Mouse (Mus musculus): Measurements from ENCODE around the gene Casz1.

The Casz1 gene

DNA sequence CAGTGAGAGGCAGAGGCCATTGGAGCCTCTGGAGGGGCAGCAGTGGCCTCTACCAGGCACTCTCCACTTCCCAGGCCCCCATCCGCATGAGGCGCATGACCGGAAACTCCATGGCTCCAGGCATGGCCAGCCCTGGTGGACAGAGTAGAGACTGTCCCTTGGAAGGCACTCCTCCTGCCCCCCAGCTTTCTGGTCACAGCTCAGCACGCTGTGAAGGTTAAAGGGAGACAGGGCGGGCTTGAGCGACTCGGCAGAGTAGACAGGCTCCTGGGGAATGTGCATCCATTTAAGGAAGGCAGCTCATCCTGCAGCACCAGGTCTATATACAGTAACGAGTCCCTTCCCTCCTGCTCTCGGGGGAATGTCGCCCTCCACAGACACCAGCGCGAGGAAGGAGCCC, 155.8 kb downstream of the Casz1 start:
- in situ Hi-C loops (cut with MboI; ENCODE audit: unreplicated experiment in 2 of 2) = no loop called here

DNA sequence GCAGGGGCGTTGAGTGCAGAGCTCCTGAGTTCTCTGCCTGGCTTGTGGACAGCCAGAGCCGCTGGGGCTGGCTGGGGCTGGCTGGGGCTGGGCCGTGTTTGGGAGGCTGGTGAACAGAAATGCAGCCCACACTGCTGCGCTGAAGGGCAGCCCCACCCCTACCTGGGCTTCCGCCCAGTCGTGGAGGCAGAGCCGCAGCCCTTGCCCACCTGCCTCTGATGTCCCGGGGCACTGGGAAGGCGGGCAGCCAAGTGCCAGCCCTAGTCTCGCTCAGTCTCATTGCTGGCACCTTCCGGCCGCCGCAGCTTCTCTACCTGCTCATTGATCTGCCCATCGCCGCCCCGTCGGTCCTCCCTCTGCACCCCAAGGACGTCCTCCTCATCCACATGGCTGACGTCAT, 156.9 kb downstream of the Casz1 start:
- in situ Hi-C loops (cut with MboI; ENCODE audit: unreplicated experiment in 2 of 2) = no loop called here

DNA sequence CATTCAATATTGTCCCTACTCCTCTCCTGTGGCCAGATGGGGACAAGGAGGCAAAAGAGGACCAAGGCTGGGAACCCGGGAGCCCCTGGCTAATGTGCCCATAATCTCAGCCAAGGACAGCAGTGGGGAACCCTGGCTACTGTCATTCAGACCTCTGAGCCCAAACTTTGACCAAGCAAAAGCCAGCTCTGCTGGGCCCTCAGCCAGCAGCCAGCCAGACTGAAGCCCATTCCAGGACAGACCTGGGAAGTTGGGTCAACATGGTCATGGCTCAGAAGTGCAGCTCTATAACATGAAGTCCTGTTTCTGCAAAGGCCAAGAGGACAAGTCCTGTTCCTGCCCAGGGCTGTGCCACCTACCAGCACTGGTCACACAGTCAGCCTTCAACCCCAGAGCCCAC, 157.9 kb downstream of the Casz1 start:
- in situ Hi-C loops (cut with MboI; ENCODE audit: unreplicated experiment in 2 of 2) = no loop called here

DNA sequence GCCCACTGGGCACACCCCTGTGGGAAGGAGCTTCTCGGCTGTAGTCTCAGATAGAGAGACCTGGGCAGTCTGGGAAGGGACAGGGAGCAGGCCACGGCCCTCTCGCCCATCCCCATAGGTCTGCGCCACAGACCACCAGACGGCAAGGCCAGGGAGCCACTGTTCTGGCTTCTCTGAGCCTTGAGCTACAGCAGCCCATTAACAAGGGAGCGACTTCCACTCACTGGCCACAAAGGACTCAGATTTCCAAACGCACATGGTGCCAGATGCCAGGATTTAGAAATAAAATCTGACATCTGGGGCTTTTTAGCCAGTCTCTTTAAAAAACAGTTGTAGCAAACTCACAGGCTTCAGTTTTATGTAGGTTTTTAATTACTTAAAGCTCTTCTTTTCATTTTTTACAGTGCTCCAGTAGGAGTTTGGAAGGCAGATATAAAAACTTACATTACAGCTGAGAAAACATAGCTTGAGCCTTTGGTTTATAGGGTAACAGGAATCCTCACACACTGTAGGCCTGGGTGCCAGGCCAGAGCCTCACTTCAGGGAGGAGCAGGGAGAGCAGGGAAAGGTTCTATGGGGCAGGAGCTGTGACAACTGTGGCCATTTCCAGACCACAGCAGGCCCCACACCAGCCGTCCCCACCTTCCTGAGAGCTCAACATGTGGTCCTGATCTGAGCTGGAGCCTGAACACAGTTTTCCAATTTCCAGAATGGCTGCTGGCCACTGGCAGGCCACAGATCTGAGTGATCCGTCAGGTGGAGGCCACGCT, 160.5 kb downstream of the Casz1 start:
- in situ Hi-C loops (cut with MboI; ENCODE audit: unreplicated experiment in 2 of 2) = no loop called here

DNA sequence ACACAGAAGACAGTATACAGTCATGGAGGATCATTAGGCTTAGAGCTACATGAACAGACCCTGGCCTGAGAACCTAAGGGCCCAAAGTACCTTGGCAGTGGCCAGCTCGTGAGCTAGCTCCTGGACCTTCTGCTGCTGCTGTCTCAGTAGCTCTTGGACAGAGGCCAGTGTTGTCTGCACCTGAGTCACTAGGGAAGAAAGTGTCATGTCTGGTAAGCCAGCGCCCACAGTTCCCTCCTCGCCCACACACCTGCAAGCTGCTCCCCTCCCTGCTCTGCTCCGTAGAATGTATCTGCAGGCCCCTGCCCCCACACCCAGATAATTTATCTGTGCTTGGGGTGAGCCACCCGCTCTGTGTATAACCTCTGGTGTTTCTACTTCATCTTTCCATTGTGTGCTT, 161.9 kb downstream of the Casz1 start:
- in situ Hi-C loops (cut with MboI; ENCODE audit: unreplicated experiment in 2 of 2) = no loop called here

DNA sequence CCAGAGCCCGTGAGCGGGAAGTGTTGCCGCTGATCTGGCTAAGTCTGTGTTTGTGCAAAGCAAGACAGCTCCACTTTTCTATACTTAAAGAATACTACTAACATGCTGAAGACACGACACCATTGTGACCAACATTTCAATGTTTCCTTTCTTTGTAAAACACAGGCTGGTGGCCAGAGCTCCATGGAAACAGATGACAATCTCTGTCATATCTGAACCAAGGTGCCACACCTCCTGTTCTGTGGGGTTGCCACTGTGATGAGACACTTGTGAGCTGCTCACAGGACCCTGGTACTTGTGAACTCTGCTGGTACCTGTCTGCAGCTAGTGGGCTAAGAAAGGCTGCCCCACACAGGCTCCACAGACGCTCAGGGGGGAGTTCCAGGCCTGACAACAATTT, 164.6 kb downstream of the Casz1 start:
- in situ Hi-C loops (cut with MboI; ENCODE audit: unreplicated experiment in 2 of 2) = no loop called here

DNA sequence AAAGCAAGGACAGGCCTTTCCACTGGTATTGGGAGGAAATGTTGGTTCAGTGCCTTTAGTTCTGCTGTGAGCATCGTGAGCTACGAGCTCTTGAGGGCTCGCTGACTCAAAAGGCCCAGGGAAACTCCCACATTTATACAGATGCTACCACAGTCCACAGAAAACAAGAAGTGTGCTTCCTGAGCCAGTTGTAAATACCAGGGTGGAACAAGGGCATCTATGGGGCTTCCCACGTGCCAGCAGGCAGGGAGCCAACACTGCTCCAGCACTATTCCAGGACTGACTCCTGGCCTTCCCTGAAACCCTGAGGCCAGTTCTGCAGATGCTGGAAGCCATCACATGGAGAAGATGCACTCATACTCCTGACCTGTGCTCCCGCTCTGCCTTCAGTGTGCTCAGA, 165.4 kb downstream of the Casz1 start:
- in situ Hi-C loops (cut with MboI; ENCODE audit: unreplicated experiment in 2 of 2) = no loop called here

DNA sequence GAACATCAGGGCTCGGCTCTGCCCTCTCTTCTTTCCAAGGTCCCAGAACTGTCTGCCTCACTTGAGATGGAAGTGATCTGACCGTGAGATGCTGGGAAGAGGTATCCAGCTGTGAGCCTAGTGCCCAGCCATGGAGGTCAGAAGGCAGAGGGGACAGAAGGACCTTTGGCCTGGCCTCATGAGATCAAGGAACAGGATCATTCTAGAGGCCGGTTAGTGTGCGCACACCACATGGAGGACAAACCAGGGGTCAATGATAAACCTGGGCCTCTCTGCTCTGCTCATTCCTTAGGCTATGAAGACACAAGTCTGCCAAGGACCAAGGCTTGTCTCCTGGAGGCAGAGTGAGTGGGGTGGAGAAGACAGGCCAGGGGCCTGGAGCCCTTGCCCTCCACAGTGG, 166.5 kb downstream of the Casz1 start:
- in situ Hi-C loops (cut with MboI; ENCODE audit: unreplicated experiment in 2 of 2) = no loop called here

DNA sequence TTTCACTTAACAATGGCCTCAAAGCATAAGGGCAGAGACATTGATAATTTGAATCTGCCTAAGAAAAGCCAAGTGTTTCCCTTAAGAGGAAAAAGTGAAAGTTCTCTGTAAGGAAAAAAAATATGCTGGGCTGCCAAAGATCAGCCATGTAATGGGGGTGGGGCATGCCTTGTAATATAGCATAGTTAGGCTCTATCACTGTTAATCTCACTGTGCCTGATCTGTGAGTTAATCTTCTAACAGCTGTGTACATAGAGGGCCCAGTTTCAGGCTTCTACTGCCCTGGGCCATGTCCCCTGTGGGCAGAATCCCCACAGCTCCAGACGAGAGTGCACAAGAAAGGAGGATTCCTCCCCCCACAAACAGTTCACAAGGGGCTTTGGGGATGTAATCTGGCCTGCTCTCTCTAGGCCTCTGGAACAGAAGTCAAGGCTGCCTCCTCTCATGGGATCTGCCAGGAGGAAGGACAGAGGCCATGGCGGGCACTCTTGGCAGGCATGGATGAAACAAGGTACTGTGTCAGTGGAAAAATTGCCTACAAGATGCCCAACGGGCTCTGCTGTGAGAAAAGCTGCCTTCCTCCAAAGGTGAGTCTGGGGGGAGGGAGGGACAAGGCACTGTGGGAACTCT, 167.5 kb downstream of the Casz1 start:
- in situ Hi-C loops (cut with MboI; ENCODE audit: unreplicated experiment in 2 of 2) = no loop called here

DNA sequence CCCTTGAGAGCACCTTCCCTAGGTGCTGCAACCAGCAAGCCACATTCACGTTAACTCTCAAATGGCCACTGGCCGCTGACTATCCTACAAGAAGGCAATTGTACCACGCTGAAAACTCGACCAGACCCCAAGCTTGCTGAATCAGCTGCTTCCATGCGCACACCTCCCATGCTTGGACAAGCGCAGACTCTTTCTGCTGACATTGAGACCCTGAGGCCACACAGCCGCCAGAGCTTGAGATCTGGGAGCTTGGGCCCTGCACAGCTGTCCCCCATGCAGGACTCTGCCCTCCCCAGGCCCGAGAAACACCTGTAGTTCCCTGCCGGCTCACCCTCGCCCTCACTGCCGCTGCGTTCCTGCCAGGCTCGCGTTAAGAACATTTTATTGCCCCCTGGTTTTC, 168.5 kb downstream of the Casz1 start:
- in situ Hi-C loops (cut with MboI; ENCODE audit: unreplicated experiment in 2 of 2) = no loop called here

DNA sequence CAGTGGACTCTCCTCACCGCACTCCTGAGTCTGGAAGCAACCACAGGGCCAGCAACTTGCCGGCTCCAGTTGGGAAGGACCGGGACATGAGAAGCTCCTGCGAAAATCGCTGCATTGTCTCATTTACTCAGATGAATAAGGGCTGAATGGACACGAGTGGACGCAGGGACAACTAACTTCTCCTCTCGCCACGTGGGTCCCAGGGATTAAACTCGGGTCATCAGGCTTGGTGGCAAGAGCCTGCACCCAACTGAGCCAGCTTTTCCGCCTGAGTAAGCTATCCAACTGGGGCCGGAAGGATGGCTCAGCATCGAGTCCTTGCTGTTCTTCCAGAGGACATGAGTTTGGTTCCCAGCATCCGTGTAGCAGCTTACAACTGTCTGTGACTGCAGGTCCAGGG, 169.2 kb downstream of the Casz1 start:
- in situ Hi-C loops (cut with MboI; ENCODE audit: unreplicated experiment in 2 of 2) = no loop called here

DNA sequence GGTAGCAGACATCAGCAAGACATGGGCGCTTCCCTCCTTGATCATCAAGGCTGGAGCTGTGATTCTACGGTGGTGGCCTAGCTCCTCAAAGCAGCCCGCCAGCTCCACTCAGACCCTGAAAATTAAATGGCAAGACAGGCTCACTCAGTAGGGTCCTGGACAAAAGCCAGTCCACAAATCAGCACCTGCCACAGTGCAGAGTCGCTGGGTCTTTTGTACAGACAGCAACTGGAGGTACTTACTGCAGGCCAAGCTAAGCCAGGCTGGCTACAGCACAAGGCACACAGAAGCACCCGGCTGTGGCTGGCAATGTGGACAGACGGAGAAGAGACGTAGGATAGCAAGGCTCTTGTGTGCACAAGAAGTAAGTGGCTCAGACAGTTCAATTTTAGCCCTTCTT, 170.6 kb downstream of the Casz1 start:
- in situ Hi-C loops (cut with MboI; ENCODE audit: unreplicated experiment in 2 of 2) = no loop called here

DNA sequence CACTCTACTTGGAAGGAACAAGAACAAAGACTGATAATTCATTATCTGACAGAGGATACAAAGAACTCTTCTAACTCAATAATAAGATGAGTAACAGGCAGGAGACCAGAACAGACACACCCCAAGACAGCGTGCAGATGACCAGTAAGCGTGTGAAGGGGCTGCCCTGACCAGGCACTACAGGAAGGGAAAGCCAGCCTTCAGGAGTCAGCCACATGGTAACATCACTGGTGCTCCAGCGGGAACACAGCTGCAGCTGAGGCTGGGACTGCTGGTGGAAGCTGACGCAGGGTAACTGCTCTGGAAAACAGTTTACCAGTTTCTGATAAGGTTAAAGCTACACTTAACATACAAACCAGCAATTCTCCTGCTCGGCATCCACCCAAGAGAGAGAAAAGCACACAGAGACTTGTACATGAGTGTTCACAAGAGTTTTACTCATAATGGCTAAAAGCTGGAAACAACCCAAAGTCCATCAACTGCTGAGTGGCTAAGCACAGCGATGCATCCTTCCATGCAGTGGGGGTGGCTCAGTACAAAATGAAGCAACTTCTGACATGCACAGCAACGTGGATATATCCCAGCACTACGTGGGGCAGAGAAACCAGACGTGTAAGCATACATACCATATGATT, 174.1 kb downstream of the Casz1 start:
- in situ Hi-C loops (cut with MboI; ENCODE audit: unreplicated experiment in 2 of 2) = no loop called here

DNA sequence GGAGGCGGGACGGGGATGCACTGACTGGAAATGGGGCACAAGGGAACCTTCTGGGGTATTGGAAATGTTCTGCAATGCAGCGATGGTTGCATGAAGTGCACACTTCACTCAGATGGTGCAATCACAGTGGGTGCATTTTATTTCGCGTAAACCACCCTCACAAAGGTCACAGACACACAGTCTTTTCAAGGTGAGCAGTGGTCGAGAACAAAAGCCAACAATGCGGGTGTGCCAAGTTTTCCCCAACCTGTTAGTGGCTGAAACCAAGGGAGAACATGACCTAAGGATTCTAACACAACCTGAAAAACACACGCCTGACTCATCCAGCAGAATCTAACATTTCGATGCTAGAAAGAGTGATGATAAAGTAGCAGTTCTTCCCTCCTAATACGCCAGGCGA, 174.7 kb downstream of the Casz1 start:
- in situ Hi-C loops (cut with MboI; ENCODE audit: unreplicated experiment in 2 of 2) = no loop called here

DNA sequence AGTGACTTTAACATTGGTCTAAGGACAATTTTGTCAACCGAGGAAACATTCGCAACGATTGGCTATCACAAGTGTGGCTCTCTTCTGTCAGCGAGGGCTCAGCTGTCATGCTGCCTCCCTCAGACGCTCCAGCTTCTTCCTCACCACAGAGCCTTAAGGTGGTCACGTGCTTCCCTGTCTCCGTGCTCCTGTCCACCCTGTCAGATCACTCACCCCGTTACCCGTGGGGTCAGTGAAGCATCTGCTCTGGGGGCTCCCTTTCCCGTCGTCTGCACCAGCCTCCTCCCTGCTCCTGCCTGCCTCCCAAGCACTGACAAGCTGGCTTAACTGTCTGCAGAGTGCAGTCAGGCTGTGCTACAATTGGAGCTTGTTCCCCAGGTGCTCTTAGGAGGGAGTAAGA, 175.6 kb downstream of the Casz1 start:
- in situ Hi-C loops (cut with MboI; ENCODE audit: unreplicated experiment in 2 of 2) = no loop called here

DNA sequence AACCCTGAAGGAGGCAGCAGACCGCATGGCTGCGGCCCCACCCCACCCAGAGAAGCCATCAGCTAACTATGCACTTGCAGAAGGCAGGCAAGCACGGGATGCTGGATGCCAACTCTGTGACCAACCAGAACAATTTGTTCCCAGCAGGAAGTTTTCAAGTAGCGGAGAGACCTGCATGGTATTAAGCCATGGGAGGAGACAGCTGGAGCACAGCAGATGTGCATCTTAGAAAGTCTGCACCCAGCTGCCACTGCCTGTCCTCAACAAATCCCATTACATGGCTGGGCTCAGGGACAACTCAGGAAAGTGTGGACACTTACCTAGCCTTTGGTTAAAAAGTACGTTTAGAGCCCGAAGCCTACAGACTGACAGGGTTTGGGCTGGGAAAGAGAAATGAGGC, 178.0 kb downstream of the Casz1 start:
- in situ Hi-C loops (cut with MboI; ENCODE audit: unreplicated experiment in 2 of 2) = no loop called here

DNA sequence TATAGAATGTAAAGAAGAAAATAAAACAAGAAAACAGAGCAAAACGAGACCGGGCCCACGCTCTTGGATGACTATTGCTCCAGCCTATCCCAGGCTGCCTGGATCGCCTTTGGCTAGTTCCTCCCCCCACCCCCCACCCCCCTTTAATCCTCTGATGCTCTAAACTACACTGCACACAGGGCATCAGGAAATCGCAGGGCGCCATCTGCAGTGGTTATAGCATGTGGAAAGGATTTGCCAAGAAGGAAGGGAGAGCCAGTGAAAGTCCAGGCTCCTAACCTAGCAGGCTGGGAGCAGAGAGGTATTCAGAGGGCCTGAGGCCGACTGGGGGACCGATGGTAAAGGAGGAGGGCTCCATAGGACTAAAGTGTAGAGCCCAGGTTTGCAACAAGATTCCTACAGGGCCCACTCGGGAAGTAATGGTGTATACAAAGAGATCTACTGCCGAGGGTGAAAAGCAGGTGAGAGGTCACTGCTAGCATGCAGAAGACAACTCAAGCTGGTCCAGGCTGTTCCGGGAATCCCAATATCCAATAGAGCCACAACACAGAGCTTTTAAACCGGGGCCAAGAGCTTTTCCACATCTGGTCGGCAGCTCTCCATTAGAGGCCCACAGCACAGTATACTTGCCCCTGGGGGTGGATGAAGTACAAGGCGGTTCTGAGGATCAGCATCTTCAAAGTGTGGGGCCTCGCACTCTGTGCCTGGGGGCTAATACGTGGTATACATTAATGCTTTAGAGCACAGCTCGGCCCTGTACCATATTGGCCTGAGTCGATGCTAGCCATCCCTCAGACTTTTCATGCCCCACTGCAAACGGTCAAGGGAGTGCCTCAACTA, 180.7 kb downstream of the Casz1 start:
- in situ Hi-C loops (cut with MboI; ENCODE audit: unreplicated experiment in 2 of 2) = no loop called here

DNA sequence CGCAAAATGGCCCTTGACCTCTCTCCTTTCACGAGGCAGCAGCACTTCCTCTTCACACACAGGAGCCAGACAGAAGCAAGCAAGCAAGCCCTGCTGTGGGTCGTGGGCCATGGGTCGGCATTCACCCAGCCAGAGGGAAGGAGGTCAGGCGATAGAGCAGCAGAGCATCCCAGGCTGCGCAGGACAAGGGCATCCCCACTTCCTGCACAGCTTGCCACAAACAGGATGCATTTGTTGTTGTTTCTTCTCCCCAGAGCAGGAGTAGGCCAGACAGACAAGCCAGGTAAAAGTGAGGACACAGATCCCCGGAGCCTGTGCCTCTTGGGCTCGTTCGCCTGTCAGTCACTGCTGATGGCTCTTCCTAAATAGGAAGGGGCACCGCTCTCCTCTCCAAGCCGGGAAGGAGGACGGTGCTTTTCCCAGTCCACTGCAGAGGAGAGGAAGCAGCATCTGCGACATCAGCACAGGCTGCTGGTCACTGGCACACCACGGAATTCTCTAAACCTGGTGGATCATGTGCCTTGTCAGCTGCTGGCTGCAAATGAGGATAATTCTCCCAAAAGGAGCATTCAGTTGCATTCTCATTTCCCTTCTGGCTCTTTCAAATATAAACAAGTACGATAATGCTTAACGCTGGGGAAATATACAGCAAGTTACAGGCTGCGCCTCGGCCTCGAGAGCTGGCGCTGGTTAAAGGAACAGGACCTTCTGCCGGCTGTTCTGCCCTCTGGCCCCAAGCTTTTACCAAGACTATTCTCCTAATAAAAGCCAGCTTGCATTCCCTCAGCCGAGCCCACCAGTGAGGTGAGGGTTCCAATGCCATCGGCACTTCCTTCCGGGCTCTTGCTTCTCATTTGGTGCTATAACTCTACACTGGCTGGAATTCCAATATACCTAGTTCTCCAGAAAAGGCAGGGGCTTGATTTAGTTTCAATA, 181.6 kb downstream of the Casz1 start:
- in situ Hi-C loops (cut with MboI; ENCODE audit: unreplicated experiment in 2 of 2) = no loop called here

DNA sequence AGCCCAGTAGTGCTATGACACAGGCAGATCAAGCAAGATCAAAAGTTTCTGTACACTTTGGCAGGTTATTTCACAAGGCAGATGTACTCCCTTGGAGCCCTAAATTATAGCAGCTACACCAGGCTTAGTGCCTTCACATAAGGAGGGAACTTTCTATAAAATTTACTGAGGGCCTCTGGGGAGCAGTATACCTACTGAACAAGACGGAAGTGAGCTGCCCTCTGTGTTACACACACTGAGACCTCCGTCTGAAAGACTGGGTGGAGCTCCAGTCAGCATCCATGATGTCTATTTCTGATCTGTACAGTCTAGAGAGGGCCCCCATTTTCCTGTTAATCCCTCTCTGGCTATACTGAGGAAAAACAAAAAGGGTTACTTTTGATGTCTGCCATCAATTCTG, 185.8 kb downstream of the Casz1 start:
- in situ Hi-C loops (cut with MboI; ENCODE audit: unreplicated experiment in 2 of 2) = no loop called here

DNA sequence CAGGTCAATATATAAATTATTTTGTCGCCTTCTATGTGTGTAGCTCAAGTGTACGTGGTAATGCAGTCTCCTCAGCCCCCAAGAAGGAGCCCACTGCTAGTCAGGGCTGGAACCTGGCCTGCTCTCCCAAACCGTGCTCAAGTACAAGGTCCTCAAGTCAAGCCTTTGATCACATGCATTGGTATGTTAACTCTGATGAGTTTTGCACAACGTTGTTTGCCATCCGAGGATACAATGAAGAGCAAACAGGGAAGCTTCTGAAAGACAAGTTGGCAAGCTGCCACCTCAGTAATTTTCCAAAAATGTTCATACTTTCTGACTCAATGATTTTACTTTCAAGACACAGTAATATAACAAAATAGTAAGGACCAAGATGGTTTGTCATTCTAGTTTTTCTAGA, 189.7 kb downstream of the Casz1 start:
- in situ Hi-C loops (cut with MboI; ENCODE audit: unreplicated experiment in 2 of 2) = no loop called here

Data from v-Abl transformed pro-B cells (cell line).